Mouse (Mus musculus): ENCODE measurements around the gene Trrap. TPM values are rescaled to one million over a fixed set of nuclear protein-coding genes. Genes with fewer than 3 reads are reported as not detected.

The Trrap gene
- polyA plus RNA-seq, 1 experiment = 43.0 TPM

- H3K4me1 ChIP-seq = peaks cover 56% of the 10 kb centered on the region
- H3K9me3 ChIP-seq = no peaks in the 10 kb centered on the region
- TF ChIP-seq GATA1 (IDR thresholded peaks at IDR 0.05; ENCODE audit: borderline replicate concordance, low read length) (no peak), FLI1 (IDR thresholded peaks at IDR 0.05; ENCODE audit: low read length) (no peak)
- H3K36me3 ChIP-seq (replicated peaks; ENCODE audit: low read length) = peaks cover 38% of the 10 kb centered on the region
- peak overlapping the region; percentile 100 for H3K4me3 ChIP-seq (replicated peaks)
- H3K27me3 ChIP-seq (replicated peaks) = peaks cover 3% of the 10 kb centered on the region
These were observed 1.5 kb downstream of the Trrap start for GRCm38 (mm10) chr5:144769067-144769482.

- Histone ChIP-seq H3K9me3 (no peaks in the 10 kb centered on the region), H3K27me3 (replicated peaks) (no peaks in the 10 kb centered on the region), H3K4me3 (replicated peaks) (no peak overlapping the region), H3K4me1 (peaks cover 57% of the 10 kb centered on the region), H3K36me3 (replicated peaks; ENCODE audit: low read length) (peaks cover 80% of the 10 kb centered on the region)
- TF ChIP-seq GATA1 (IDR thresholded peaks at IDR 0.05; ENCODE audit: borderline replicate concordance, low read length) (no peak), FLI1 (IDR thresholded peaks at IDR 0.05; ENCODE audit: low read length) (no peak)
These were observed 5.7 kb downstream of the Trrap start for GRCm38 (mm10) chr5:144773231-144773630.

GRCm38 (mm10) chr5:144780654-144781053 lies 13.1 kb downstream of the Trrap start:
- Histone ChIP-seq H3K27me3 (replicated peaks) (no peaks in the 10 kb centered on the region), H3K9me3 (no peaks in the 10 kb centered on the region), H3K36me3 (replicated peaks; ENCODE audit: low read length) (peaks cover 99% of the 10 kb centered on the region), H3K4me1 (no peaks in the 10 kb centered on the region), H3K4me3 (replicated peaks) (no peak overlapping the region)
- TF ChIP-seq GATA1 (IDR thresholded peaks at IDR 0.05; ENCODE audit: borderline replicate concordance, low read length) (no peak), FLI1 (IDR thresholded peaks at IDR 0.05; ENCODE audit: low read length) (no peak)

GRCm38 (mm10) chr5:144786464-144786863 lies 18.9 kb downstream of the Trrap start:
- TF ChIP-seq FLI1 (IDR thresholded peaks at IDR 0.05; ENCODE audit: low read length) (no peak), GATA1 (IDR thresholded peaks at IDR 0.05; ENCODE audit: borderline replicate concordance, low read length) (no peak)
- Histone ChIP-seq H3K4me1 (no peaks in the 10 kb centered on the region), H3K27me3 (replicated peaks) (no peaks in the 10 kb centered on the region), H3K4me3 (replicated peaks) (no peak overlapping the region), H3K36me3 (replicated peaks; ENCODE audit: low read length) (peaks cover 99% of the 10 kb centered on the region), H3K9me3 (no peaks in the 10 kb centered on the region)

- H3K4me1 ChIP-seq = peaks cover 4% of the 10 kb centered on the region; the same call in 1 of the 2 replicates
- peaks cover 99% of the 10 kb centered on the region for H3K36me3 ChIP-seq (replicated peaks; ENCODE audit: low read length)
- H3K27me3 ChIP-seq (replicated peaks) = no peaks in the 10 kb centered on the region
- H3K4me3 ChIP-seq (replicated peaks) = no peak overlapping the region
- TF ChIP-seq GATA1 (IDR thresholded peaks at IDR 0.05; ENCODE audit: borderline replicate concordance, low read length) = no peak
- no peak for TF ChIP-seq FLI1 (IDR thresholded peaks at IDR 0.05; ENCODE audit: low read length)
- no peaks in the 10 kb centered on the region for H3K9me3 ChIP-seq
These were observed 25.8 kb downstream of the Trrap start for GRCm38 (mm10) chr5:144793374-144793773.

- TF ChIP-seq GATA1 (IDR thresholded peaks at IDR 0.05; ENCODE audit: borderline replicate concordance, low read length) (no peak), FLI1 (IDR thresholded peaks at IDR 0.05; ENCODE audit: low read length) (no peak)
- Histone ChIP-seq H3K4me1 (peaks cover 4% of the 10 kb centered on the region; the same call in 1 of the 2 replicates), H3K27me3 (replicated peaks) (no peaks in the 10 kb centered on the region), H3K9me3 (no peaks in the 10 kb centered on the region), H3K4me3 (replicated peaks) (no peak overlapping the region), H3K36me3 (replicated peaks; ENCODE audit: low read length) (peaks cover 99% of the 10 kb centered on the region)
These were observed 27.2 kb downstream of the Trrap start for GRCm38 (mm10) chr5:144794687-144795086.

GRCm38 (mm10) chr5:144797116-144797515 lies 29.6 kb downstream of the Trrap start:
- Histone ChIP-seq H3K4me3 (replicated peaks) (no peak overlapping the region), H3K36me3 (replicated peaks; ENCODE audit: low read length) (peaks cover 98% of the 10 kb centered on the region)
- TF ChIP-seq FLI1 (IDR thresholded peaks at IDR 0.05; ENCODE audit: low read length) (no peak), GATA1 (IDR thresholded peaks at IDR 0.05; ENCODE audit: borderline replicate concordance, low read length) (no peak)

GRCm38 (mm10) chr5:144803066-144803465 lies 35.5 kb downstream of the Trrap start:
- Histone ChIP-seq H3K9me3 (no peaks in the 10 kb centered on the region), H3K4me1 (peaks cover 13% of the 10 kb centered on the region), H3K4me3 (replicated peaks) (no peak overlapping the region), H3K27me3 (replicated peaks) (no peaks in the 10 kb centered on the region), H3K36me3 (replicated peaks; ENCODE audit: low read length) (peaks cover 99% of the 10 kb centered on the region)
- TF ChIP-seq GATA1 (IDR thresholded peaks at IDR 0.05; ENCODE audit: borderline replicate concordance, low read length) (no peak), FLI1 (IDR thresholded peaks at IDR 0.05; ENCODE audit: low read length) (no peak)

More at GRCm38 (mm10) chr5:144797116-144797515, 29.6 kb downstream of the Trrap start:
- no peaks in the 10 kb centered on the region for H3K27me3 ChIP-seq (replicated peaks)
- peaks cover 4% of the 10 kb centered on the region; the same call in 1 of the 2 replicates for H3K4me1 ChIP-seq
- H3K9me3 ChIP-seq = no peaks in the 10 kb centered on the region

GRCm38 (mm10) chr5:144804181-144804580 lies 36.6 kb downstream of the Trrap start:
- TF ChIP-seq GATA1 (IDR thresholded peaks at IDR 0.05; ENCODE audit: borderline replicate concordance, low read length) = no peak
- no peak for TF ChIP-seq FLI1 (IDR thresholded peaks at IDR 0.05; ENCODE audit: low read length)
- H3K36me3 ChIP-seq (replicated peaks; ENCODE audit: low read length) = peaks cover 99% of the 10 kb centered on the region

GRCm38 (mm10) chr5:144806931-144807330 lies 39.4 kb downstream of the Trrap start:
- H3K27me3 ChIP-seq (replicated peaks) = no peaks in the 10 kb centered on the region
- TF ChIP-seq GATA1 (IDR thresholded peaks at IDR 0.05; ENCODE audit: borderline replicate concordance, low read length) (no peak), FLI1 (IDR thresholded peaks at IDR 0.05; ENCODE audit: low read length) (no peak)
- H3K9me3 ChIP-seq = no peaks in the 10 kb centered on the region
- H3K4me3 ChIP-seq (replicated peaks) = no peak overlapping the region
- H3K4me1 ChIP-seq = peaks cover 13% of the 10 kb centered on the region
- peaks cover 100% of the 10 kb centered on the region for H3K36me3 ChIP-seq (replicated peaks; ENCODE audit: low read length)

More at GRCm38 (mm10) chr5:144804181-144804580, 36.6 kb downstream of the Trrap start:
- no peak overlapping the region for H3K4me3 ChIP-seq (replicated peaks)
- peaks cover 13% of the 10 kb centered on the region for H3K4me1 ChIP-seq
- H3K27me3 ChIP-seq (replicated peaks) = no peaks in the 10 kb centered on the region
- H3K9me3 ChIP-seq = no peaks in the 10 kb centered on the region

Measured in megakaryocyte, embryonic 14.5 days (primary cell).